Mouse (Mus musculus): ENCODE measurements at regions not wholly inside any gene's neighbourhood (a gene's known extent, or its start where the extent isn't known, plus 50 kb on each side); places are given as distances from the start of the nearest gene placed in this dataset.

DNA sequence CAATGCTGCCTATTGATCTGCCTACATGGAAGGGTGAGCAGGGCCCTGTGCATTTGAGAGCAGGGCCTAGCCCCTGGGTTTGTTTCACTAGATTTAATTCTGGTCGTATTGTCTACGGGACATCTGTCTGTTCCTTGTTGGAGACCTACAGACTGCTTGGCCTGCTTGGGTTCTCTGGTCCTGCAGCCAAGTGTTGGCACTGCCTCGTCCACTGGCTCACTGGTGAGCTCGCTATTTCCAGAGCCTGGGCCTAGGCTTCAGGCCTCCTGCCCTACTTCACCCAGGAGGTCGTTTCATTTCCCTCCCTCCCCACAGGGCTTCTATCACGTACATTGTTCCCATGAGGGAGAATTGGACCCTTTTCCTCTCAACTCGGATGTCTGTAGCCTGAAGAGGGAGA, 62.2 kb upstream of the Blcap start:
- no peak for DNase-seq

DNA sequence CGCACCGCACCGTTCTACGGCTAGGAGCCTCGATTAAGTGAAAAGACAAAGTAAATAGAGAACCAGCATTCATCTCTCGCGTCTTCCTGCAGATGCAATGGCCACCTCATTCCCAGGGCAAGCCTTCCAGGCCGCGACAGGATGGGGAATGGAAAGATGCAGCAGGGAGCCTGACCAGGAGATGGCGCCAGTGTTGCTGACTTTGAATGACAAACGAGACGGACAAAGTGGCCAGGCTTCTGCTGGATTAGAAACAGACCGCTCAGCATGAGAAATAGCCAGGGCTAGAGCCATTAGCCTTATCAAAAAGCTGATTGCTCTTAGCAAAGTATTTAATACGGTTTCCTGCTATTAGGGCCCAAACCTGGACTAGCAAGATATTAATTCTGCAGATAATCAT, 64.6 kb upstream of the Blcap start:
- peak; percentile 70 to 72 for DNase-seq

DNA sequence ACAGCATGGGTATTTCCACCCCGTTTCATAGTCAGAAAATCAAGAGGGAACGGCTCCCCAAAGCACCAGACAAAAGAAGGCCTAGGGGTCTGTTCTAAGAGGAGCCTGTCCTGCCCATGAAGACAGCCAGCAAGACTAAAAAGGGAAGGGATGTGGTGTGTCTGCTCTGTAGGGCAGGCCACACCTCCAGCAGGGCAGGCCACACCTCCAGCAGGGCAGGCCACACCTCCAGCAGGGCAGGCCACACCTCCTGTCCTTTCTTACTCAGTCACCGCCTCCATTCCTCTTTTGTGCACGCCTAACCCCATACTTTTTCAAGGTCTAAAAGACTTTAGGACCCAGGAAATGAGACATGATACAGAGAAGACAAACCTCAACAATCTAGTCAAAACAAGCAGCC, 69.8 kb upstream of the Blcap start:
- DNase-seq: no peak

DNA sequence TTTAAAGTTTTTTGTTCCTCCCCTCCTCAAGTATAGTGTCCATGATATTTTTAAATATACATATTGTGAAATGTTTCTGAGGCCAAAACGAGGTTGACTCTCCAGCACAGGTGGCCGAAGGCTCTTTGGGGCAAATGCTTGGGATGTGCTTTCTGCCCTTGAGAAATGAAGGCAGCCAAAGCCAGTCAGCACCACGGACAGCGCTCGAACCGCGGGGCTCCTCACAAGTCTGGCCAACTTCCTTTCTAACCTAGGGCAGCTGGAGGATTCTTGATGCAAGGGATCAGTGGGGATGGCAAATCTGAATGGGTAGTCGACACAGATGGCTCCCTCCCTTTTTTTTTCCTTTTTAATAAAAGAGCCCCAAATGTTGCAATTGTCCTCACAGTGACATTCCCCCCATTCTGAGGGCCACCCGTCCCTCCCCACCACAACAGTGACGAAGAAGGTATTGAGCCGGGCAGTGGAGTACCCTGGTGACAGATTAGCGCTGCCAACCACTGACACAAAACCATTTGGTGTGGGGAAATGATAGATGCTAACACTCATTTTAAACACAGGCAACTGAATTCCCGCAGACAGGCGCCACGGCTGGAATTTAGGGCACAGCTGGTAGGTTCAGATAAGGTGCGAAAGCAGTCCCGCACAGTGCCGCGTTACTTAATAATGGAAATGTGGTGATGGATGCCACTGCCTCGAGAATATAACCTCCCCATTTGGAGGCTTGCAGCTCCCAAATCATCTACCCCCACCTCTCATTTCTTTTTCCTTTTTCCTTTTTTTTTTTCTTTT, 73.4 kb upstream of the Ctnnbl1 start:
- DNase-seq: no peak

DNA sequence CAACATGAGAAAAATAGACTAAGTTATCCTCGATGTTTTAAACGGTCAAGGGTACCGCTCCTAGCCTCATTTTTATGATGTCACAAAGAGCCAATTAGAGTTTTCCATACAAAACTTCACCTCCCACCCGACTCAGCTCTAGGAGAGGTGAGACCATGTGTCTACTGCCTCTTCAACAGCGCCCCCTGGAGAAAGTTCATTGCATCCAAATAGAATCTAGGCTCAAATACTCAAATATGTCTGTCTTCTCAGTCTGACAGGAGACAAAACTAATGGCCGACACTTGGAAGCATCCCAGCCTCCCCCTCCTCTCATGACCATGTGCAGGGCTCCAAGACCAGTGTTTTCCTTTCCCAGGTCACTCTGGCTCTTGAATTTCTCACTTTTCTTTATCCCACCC, 72.7 kb upstream of the Ctnnbl1 start:
- DNase-seq: no peak

DNA sequence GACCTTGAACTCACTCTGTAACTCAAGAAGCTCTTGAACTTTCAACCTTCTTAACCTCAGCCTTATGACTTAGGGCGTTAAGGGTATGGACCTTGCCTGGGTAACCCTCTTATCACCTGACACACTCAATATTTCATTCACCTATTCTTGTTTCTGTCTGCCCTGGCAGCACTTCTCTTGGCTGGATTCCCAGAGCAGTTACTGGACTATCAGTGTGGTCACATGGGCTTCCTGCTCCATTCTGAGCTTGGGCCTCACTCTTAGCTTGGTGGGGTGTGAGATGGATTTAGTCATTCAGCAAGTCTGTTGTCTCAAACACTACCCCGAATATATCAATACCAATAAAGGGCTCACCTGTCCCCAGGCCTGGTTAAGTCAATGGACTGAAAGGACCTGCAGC, 67.0 kb upstream of the Ctnnbl1 start:
- no peak for DNase-seq

DNA sequence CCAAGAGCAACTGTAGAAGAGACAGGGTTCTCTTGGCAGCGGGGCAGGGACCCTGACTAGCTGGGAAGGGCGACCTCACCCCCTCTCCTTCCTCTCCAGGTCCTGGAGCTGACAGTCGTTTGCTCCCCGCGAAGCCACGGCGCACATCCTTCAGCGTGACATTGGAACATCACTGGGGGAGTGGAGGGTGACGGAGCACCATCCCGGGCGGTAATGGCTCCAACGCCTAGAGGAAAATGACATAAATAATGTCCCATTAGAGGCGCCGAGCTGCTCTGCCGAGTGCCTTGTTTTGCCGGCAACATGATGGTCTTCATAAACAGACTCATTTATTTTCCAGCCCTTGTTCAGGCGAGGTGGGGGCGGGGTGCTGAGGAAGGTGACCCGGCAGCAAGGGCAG, 62.3 kb upstream of the Ctnnbl1 start:
- DNase-seq: no peak

DNA sequence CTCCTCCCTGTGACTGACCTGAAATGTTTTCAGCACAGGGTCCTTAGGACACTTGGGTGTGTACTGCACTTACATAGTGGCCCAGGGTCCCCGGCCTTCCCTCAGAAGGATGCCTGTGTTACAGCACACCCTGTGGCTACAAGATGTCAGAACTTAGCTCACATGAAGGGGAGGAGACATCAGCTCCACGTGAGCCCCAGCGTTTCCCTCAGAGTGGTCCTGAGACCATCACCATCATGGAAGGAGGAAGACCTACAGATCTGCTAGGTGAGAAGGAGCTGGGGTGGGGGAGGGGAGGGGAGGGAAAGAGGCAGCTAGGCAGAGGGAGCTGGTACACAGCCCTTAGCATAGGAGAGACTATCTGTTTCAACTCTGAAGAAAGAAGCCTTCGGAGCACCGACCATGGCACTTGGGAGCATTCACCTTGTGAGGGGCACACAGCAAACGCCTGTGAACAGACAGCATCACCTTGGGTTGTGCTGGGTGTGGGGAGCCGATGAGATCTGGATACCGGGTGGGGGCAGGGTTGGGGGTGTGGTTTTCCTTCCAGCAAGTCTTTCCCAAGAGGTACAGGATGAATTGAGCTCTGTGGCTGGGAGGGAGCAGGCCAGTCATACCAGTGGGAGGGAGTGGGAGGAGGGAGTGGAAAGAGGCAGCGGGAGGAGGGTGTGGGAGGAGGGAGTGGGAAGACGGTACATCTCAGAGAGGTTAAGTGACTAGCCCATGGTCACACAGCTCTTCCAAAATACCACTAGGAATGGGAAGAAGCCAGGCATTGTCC, 60.6 kb upstream of the Ctnnbl1 start:
- no peak for DNase-seq

DNA sequence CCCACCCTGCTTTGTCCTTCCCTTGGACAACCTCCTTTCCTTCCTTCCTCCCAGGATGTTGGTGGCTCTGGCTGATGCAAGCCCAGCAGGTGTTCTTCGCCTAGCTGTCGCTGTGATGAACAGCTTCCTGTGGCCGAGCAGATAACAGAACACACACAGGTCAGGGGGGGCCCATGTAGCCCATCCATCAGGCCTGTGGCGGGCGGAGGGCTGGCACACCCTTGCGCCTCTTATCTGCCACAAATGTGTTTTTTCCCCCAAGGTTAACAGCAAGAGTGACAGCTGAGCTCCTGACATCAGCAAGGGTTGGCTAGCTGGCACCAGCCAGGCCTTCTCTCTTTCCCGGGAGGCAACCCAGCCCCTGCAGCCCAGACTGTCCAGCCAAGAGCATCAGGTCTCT, 59.9 kb upstream of the Ctnnbl1 start:
- DNase-seq: no peak

DNA sequence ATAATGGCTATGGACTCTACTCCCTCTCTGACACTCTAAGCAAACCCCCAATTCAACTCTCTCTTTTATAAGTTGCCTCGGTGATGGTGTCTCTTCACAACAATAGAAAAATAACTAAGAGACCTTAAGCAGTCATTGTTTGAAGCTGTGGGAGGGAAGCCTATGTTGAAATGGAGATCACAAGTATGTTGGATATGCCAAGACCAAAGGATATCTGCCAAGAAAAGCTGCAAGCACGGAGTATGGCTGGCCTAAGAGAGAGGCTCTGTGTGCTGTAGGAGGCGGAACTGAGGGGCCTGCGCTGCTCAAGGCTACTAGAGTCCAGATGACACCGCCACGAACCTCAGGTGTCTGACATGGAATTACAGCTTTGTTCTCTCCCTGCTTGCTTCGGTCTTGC, 55.3 kb upstream of the Ctnnbl1 start:
- no peak for DNase-seq
